Mouse (Mus musculus): ENCODE data around the gene Trpm8. TPM values are rescaled to one million over a fixed set of nuclear protein-coding genes. Genes with fewer than 3 reads are reported as not detected.
A peak's percentile ranks its signal among the peaks of the same experiment; 100 is the strongest.

The Trpm8 gene
- polyA plus RNA-seq, 1 experiment from 2014 or later = not detected

DNA sequence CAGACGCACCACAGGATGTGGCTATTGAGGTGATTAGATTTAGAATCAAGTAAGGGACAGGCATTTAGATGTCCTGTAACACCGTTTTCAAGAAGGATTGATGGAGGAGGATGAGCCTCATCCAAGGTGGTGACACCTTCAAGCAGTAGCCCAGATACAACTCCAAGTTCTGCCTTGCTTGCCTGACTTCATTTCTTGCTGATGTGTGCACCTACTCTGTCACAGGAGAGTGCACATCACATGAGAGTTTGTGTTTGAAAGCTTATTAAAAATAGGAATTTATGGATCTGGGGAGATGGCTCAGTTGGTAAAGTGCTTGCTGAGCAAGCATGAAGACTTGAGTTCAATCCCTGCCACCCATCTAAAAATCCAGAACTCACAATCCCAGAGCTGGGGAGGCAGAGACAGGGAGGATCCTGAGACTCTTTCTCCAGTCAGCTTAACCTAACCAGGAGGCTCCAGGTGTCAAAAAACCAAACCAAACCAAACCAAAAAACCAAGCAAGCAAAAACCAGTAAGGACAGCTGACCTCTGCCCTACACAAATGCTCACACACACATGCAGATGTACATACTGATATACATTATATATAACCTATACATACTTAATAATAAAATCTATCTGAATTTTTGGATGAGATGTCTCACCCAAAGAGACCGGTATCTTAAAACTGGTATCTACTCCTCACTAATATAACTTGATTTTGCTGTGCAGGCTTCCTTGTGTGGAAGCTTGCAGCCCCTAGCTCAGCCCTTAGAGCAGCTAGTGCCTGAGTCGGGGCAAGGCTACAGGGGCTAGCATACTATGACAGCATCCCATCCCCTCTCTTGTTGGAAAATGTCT is 21.4 kb downstream of the Trpm8 start:
- WGBS (ENCODE audit: insufficient replicate concordance) = 40% methylated on average over 4 of the region's 4 CpGs
- ATAC-seq (ENCODE audit: low read depth) (no peak), DNase-seq (no peak)
- H3K36me3 ChIP-seq = no peaks in the 10 kb centered on the region
- H3K9me3 ChIP-seq (replicated peaks) = peaks cover 45% of the 10 kb centered on the region
- H3K4me1 ChIP-seq (replicated peaks) = no peaks in the 10 kb centered on the region
- no peak overlapping the region for H3K27ac ChIP-seq
- H3K9ac ChIP-seq = no peak overlapping the region
- no peaks in the 10 kb centered on the region for H3K27me3 ChIP-seq
- H3K4me2 ChIP-seq = no peak overlapping the region
- no peak overlapping the region for H3K4me3 ChIP-seq (replicated peaks)

DNA sequence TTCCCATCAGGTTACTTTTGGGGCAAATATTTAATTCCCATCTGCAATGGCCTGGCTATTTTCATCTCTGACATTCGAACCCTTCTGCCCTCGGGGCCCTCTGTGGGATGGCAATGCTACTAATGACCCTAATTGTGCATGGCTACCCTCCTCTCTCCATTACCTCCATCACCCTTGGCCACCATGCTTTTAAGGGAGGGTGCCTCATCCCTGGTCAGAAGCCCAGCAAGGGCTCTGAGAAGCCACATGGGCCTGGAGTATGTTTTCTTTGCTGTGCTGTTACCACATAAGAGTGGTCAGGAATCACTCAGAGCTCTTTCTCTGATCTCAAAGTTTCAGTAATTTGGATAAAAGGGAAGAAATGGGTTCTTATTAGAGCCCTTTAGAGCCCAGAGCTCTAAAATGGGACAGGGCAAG is 22.1 kb downstream of the Trpm8 start:
- H3K27ac ChIP-seq = no peak overlapping the region
- DNase-seq (no peak), ATAC-seq (ENCODE audit: low read depth) (no peak)
- H3K27me3 ChIP-seq = no peaks in the 10 kb centered on the region
- 55% methylated on average over 2 of the region's 2 CpGs for WGBS (ENCODE audit: insufficient replicate concordance)
- peaks cover 51% of the 10 kb centered on the region for H3K9me3 ChIP-seq (replicated peaks)
- H3K9ac ChIP-seq = no peak overlapping the region
- H3K36me3 ChIP-seq = no peaks in the 10 kb centered on the region
- no peak overlapping the region for H3K4me2 ChIP-seq
- no peak overlapping the region for H3K4me3 ChIP-seq (replicated peaks)
- H3K4me1 ChIP-seq (replicated peaks) = no peaks in the 10 kb centered on the region

DNA sequence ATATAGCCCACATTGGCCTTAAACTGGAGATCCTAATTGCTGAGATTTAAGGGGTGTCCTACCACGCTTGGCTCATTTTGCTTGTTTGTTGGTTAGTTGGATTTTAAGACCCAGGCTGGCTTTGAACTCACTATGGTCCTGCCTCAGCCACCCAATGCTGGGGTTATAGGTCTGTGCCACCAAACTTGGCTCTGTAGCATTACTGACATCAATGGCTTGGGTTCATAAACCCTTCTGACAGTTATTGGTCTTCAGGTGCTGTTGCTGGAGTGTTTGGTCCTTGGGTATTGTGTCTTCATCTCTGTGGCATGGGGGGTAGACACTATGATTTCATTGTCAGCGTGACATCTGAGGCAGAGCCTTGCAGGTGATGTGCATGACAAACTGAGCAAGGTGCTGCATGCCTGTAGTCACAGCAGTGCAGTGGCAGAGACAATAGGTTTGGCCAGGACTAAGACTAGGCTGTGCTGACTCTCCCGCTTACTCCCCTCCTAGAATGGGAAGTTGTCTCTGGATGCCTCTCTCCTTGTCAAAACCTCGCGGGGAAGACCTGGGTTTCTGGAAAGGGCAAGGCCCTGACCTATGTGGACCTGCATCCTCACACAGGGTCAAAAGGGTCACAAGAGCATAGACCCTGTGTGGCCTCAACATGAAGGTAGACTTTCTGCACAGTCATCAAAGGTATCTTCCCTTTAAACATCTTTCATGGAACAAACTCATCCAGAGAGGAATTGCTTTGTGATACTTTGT is 23.0 kb downstream of the Trpm8 start:
- H3K9ac ChIP-seq = no peak overlapping the region
- no peak overlapping the region for H3K4me2 ChIP-seq
- peaks cover 52% of the 10 kb centered on the region for H3K9me3 ChIP-seq (replicated peaks)
- DNase-seq (no peak), ATAC-seq (ENCODE audit: low read depth) (0 out of 2 replicates have a peak, but pooled peaks have one; percentile 7)
- H3K36me3 ChIP-seq = no peaks in the 10 kb centered on the region
- H3K4me3 ChIP-seq (replicated peaks) = no peak overlapping the region
- H3K27me3 ChIP-seq = no peaks in the 10 kb centered on the region
- H3K27ac ChIP-seq = no peak overlapping the region
- 28% methylated on average over 5 of the region's 5 CpGs for WGBS (ENCODE audit: insufficient replicate concordance)
- no peaks in the 10 kb centered on the region for H3K4me1 ChIP-seq (replicated peaks)

DNA sequence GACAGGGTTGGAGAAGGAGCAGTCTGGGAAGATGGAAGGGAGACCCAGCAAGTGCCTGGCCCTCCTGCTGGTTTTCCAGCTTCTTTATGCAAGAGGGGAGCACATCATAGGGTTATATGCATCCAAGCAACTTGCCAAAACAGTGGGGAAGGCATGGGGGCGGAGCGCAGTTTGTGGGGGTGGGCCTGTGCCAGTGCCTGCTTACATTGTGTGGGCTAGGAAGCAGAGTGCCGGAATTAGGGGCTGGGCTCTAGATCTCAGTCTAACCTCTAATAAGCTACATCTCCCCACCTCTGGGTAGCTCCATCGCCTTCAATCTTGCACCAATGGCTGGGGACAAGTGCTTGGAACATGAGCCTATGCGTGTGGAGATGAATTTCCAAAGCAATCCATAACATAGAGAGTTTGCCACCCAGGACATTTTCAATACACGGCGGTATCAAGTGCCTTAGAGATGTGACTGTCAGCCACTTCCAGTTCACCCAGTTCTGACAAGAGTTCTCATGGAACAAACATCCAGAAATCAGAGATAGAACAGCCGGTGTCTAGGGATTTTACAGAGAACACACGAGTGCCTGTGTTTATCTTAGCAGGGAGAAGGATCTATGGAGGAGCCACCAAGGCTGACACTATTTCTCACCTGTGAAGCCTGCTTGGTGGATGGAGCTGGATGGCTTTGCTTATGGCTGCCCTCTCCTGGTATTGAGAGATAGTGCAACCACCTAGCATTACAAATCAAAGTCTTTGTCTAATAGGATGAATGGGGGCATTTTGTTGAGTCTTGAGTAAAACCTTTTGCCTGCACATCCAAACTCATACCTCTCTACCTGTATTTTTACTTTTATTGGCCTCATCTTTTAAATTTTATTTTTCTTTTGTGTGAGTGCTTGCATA is 23.9 kb downstream of the Trpm8 start:
- 54% methylated on average over 9 of the region's 9 CpGs for WGBS (ENCODE audit: insufficient replicate concordance)
- Histone ChIP-seq H3K4me1 (replicated peaks) (no peaks in the 10 kb centered on the region), H3K4me3 (replicated peaks) (no peak overlapping the region), H3K36me3 (no peaks in the 10 kb centered on the region), H3K4me2 (no peak overlapping the region), H3K27ac (no peak overlapping the region), H3K9me3 (replicated peaks) (peaks cover 44% of the 10 kb centered on the region), H3K27me3 (no peaks in the 10 kb centered on the region), H3K9ac (no peak overlapping the region)
- ATAC-seq (ENCODE audit: low read depth) (no peak), DNase-seq (no peak)

DNA sequence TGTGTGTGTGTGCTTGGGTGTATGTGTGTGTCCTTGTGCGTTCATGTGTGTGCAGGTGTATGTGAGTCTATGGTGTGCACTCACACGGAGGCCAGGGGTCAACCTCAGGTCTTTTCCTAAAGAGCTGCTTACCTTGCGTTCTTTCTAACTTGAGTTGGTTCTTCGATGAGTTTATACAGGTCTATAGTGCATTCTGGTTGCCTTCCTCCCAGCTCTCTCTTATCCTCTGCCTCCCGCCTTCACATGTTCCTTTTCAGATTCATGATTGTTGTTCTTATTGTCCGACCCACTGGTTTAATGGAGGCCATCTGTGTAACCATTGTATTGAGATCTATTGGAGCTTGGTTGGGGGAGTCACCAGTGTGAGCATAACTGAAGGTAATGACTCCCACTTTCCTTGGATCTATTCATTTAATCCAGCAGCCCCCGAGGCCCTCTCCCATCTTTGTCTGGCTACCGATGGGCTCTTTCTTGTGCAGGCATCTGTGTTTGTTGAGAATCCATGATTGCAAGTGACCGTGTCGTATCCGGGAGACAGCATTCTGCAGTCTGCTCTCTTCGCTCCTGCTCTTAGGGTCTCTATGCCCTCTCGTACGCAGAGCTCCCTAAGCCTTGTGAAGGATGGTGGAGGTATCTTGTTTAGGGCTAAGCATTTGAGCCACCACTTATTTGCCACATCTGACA is 24.7 kb downstream of the Trpm8 start:
- no peak overlapping the region for H3K27ac ChIP-seq
- H3K36me3 ChIP-seq = no peaks in the 10 kb centered on the region
- 48% methylated on average over 14 of the region's 14 CpGs for WGBS (ENCODE audit: insufficient replicate concordance)
- no peaks in the 10 kb centered on the region for H3K27me3 ChIP-seq
- no peak for DNase-seq
- H3K9ac ChIP-seq = no peak overlapping the region
- no peaks in the 10 kb centered on the region for H3K4me1 ChIP-seq (replicated peaks)
- no peak overlapping the region for H3K4me3 ChIP-seq (replicated peaks)
- no peak for ATAC-seq (ENCODE audit: low read depth)
- H3K4me2 ChIP-seq = no peak overlapping the region
- H3K9me3 ChIP-seq (replicated peaks) = peaks cover 46% of the 10 kb centered on the region

DNA sequence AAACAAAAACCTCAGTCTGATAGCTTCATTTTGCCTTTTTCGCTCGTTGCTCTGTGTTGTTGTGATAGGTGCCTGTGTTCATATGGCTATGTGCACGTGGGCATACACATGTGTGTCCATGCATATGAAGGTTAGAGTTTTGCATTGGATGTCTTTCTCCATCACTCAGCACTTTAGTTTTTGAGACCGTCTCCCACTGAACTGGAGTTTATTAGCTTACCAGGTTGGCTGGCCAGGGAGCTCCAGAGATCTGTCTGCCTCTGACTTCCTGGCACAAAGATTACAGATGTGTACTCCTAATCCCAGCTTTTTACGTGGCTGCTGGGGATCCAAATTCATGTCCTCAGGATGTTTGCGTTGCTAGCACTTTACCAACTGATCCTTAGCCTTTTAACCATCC is 26.3 kb downstream of the Trpm8 start:
- ATAC-seq (ENCODE audit: low read depth) = no peak
- DNase-seq = no peak
- no peaks in the 10 kb centered on the region for H3K36me3 ChIP-seq
- no peaks in the 10 kb centered on the region for H3K4me1 ChIP-seq (replicated peaks)
- 49% methylated on average over 6 of the region's 6 CpGs for WGBS (ENCODE audit: insufficient replicate concordance)
- H3K4me3 ChIP-seq (replicated peaks) = no peak overlapping the region
- no peak overlapping the region for H3K9ac ChIP-seq
- H3K27ac ChIP-seq = no peak overlapping the region
- no peak overlapping the region for H3K4me2 ChIP-seq
- peaks cover 40% of the 10 kb centered on the region for H3K9me3 ChIP-seq (replicated peaks)
- no peaks in the 10 kb centered on the region for H3K27me3 ChIP-seq

DNA sequence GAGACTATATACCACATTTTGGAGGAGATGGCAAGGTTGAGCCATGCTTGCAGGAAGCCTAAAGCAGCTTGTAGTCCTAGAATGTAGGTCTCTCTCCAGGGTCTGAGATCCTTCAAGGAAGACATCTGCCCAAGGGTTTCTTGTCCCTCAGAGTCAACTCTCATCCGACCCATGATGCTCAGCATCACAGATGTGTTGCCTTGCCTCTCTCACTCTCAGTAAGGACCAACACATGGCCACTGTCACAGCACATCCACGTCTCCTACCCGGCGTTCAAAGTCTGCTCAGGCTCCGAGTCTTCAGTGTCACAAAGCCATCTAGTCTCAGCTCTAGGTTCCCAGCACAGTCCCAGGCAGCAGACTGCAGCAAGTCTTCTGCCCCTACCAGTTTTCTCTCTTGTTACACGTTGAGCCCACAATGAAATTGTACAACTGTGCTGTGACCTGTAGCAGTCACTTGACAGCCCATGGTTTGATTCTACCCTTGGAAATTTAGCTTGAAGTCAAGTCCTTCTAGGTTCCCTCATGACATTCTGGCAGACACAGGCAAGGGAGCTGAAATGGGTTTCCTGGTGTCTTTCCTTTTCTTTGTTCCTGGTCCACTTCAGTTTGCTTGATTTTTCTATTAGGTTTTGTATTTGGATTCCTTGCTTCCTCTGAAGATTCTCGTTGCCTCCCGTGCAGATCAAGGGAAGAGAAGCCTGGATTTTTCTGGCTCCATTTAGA is 27.0 kb downstream of the Trpm8 start:
- 49% methylated on average over 8 of the region's 8 CpGs for WGBS (ENCODE audit: insufficient replicate concordance)
- Histone ChIP-seq H3K4me3 (replicated peaks) (no peak overlapping the region), H3K36me3 (no peaks in the 10 kb centered on the region), H3K27ac (no peak overlapping the region), H3K9me3 (replicated peaks) (peaks cover 40% of the 10 kb centered on the region), H3K4me1 (replicated peaks) (no peaks in the 10 kb centered on the region), H3K4me2 (no peak overlapping the region), H3K9ac (no peak overlapping the region), H3K27me3 (no peaks in the 10 kb centered on the region)
- no peak for DNase-seq
- ATAC-seq (ENCODE audit: low read depth) = no peak

DNA sequence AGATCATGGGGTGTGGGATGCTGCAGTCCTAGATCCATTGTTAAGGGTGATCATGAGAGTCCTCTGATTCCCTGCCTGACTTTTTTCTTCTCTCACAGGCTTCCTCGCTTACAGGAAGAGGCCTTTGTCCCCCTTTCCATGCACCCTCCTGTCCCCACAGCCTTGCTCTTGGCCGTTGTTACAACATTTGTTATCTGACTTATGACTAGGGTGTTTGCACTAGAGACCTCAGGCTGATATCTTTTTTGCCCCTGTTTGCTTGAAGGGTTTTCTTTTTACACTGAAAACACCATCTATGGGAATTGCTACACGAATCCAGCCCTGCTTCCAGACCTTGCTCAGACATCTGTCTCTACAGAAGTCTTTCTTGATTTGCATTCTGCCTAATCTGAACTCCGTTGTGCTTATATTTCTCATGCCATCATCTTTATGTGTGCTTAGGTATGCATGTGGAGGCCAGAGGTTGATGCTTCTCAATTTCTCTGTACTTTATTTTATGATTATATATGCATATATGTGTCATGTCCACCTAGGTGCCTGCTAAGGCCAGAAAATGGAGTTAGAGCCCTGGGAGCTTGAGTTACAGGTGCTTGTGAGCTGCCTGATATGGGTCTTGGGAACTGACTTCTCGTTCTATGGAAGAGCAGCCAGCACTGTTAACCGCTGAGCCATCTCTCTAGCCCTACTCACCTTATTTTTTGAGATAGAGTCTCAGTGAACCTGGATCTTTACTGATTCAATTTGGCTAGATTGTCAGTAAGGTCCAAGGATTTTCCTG is 27.7 kb downstream of the Trpm8 start:
- WGBS (ENCODE audit: insufficient replicate concordance) = 27% methylated on average over 6 of the region's 6 CpGs
- ATAC-seq (ENCODE audit: low read depth) = no peak
- Histone ChIP-seq H3K27me3 (no peaks in the 10 kb centered on the region), H3K4me3 (replicated peaks) (no peak overlapping the region), H3K4me1 (replicated peaks) (no peaks in the 10 kb centered on the region), H3K27ac (no peak overlapping the region), H3K4me2 (no peak overlapping the region), H3K36me3 (no peaks in the 10 kb centered on the region), H3K9me3 (replicated peaks) (peaks cover 34% of the 10 kb centered on the region), H3K9ac (no peak overlapping the region)
- DNase-seq = no peak

DNA sequence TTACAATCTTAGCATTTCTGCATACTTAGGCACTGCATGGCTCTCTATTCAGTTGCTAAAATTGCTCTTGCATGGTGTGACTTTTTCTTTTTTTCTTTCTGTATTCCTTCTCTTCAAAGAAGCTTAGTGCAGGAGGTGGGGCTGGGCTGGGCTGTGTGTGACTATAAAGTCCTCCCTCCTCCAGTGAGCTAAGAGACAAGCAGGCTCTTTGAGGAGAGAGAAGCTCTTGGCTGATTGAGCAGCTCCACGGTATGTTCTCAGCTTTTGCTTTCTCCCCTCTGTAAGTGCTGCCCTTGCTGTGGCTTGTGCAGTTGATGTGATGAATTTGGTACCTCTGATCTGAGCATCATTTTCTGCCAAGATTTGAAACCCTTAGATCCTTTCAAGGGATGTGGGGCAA is 29.1 kb downstream of the Trpm8 start:
- no peaks in the 10 kb centered on the region for H3K36me3 ChIP-seq
- H3K27ac ChIP-seq = no peak overlapping the region
- no peaks in the 10 kb centered on the region for H3K4me1 ChIP-seq (replicated peaks)
- WGBS (ENCODE audit: insufficient replicate concordance) = 48% methylated on average over 1 of the region's 1 CpGs
- H3K4me2 ChIP-seq = no peak overlapping the region
- H3K9me3 ChIP-seq (replicated peaks) = peaks cover 26% of the 10 kb centered on the region
- ATAC-seq (ENCODE audit: low read depth) (no peak), DNase-seq (no peak)
- no peak overlapping the region for H3K9ac ChIP-seq
- H3K27me3 ChIP-seq = no peaks in the 10 kb centered on the region
- no peak overlapping the region for H3K4me3 ChIP-seq (replicated peaks)

DNA sequence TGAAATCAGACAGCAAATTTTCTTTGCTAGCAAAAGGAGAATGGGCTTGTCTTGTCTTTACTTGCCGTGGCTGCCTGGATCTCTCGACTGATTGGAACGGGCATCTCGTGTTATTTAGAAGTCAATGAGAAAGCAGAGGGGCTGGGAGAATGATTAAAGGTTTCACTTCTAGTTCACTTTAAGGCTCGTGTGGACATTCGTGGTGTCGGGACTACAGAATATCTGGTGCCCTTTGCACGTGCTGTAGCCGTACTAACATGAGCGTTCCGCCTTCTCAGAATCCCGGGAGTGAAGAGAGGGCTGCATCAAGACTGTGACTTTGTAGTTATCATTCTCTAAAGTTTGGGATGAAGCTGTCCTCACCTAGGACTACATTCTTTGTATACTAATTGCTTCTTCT is 29.7 kb downstream of the Trpm8 start:
- H3K9me3 ChIP-seq (replicated peaks) = peaks cover 26% of the 10 kb centered on the region
- no peak overlapping the region for H3K9ac ChIP-seq
- H3K4me1 ChIP-seq (replicated peaks) = no peaks in the 10 kb centered on the region
- H3K36me3 ChIP-seq = no peaks in the 10 kb centered on the region
- no peak overlapping the region for H3K4me2 ChIP-seq
- no peak overlapping the region for H3K27ac ChIP-seq
- H3K27me3 ChIP-seq = no peaks in the 10 kb centered on the region
- H3K4me3 ChIP-seq (replicated peaks) = no peak overlapping the region
- no peak for DNase-seq
- ATAC-seq (ENCODE audit: low read depth) = no peak
- WGBS (ENCODE audit: insufficient replicate concordance) = 55% methylated on average over 12 of the region's 12 CpGs
